Mouse (Mus musculus) brain, embryonic 14.5 days (tissue): ENCODE results near the gene Med12l.

Experiments
- CTCF ChIP-seq: fragments of 200-500 bp; IDR thresholded peaks from 2 replicates; pipeline ENCODE4 v1.5.1; 2012; ENCODE audit warnings: inconsistent platforms, mild to moderate bottlenecking, moderate library complexity, borderline replicate concordance; ENCODE audit not compliant: insufficient read depth, insufficient read length; ENCODE audit errors: extremely low read depth
- POLR2A ChIP-seq: fragments of 200-500 bp; IDR thresholded peaks from 2 replicates; pipeline ENCODE4 v1.6.1; 2012; ENCODE audit warnings: mild to moderate bottlenecking, inconsistent platforms, borderline replicate concordance; ENCODE audit not compliant: poor library complexity, insufficient read depth, insufficient read length, severe bottlenecking; ENCODE audit errors: extremely low read depth

- TF ChIP-seq CTCF (no peak), POLR2A (no peak)
Observed at GRCm38 (mm10) chr3:59257740-59258664, 252.4 kb downstream of the Med12l start.
